Mouse (Mus musculus): Measurements from ENCODE around the gene Trappc10. TPM values are rescaled to one million over a fixed set of nuclear protein-coding genes. Genes with fewer than 3 reads are reported as not detected.
A peak's percentile ranks its signal among the peaks of the same experiment; 100 is the strongest.

Gene Trappc10
- 10.2 and 10.8 TPM in 2 replicates for polyA plus RNA-seq (2015; fragmentation: Nextera tagmentation; extraction: Ambion mirVana)

DNA sequence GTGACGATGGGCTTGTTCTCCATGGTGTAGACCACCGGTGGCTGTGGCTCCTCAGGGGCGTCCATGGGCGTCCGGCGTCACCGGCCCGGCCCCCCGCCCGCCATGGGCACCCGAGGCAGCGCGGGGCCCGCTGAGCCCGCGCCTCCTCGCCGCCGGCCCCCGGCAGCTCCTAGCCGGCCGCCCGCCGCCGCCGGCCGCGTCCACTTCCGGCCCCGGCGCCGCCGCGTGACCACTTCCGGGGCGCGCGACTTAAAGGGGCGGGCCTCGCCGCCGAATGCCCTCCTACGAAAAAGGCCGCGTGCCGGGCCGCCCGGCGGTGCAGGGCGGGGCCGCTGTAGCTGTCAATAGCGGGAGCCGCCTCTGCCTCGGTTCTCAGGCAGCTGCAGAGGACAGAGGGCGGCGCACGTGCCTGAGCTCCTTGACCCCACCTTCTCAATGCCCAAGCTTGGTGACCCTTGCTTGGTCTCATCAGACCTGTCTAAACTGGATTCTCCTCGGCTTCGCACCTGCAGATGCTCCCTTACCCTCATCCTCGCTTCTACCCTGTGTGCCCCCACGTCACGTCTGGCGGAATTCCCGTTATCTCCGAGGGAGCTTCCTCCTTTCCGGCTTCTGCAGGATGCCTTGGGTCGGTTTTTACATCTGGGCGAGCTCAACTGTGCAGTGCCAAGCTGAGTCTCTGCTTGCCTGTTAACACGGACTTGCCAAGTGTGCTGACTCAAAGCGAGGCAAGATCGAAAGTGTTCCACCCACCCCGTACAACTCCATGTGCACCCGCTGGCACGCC, at the start of gene Trappc10:
Gene Trappc10 (minus strand): TSS at position 204 of the 787 bp plus-strand sequence.
- Histone ChIP-seq H3K4me1 (replicated peaks) (peaks cover 18% of the 10 kb centered on the region), H3K27me3 (no peaks in the 10 kb centered on the region), H3K27ac (peak within 1 kb of the TSS; percentile 62), H3K9ac (peak within 1 kb of the TSS; percentile 79), H3K36me3 (no peaks in the 10 kb centered on the region), H3K4me2 (peak within 1 kb of the TSS; percentile 95), H3K9me3 (replicated peaks) (no peaks in the 10 kb centered on the region), H3K4me3 (peak within 1 kb of the TSS; percentile 75)
- peak; percentile 95 for ATAC-seq (replicated peaks; ENCODE audit: insufficient number of reproducible peaks, insufficient read depth, low FRiP score, low read depth)
- WGBS = under 1% methylated on average over 70 of the region's 74 CpGs

DNA sequence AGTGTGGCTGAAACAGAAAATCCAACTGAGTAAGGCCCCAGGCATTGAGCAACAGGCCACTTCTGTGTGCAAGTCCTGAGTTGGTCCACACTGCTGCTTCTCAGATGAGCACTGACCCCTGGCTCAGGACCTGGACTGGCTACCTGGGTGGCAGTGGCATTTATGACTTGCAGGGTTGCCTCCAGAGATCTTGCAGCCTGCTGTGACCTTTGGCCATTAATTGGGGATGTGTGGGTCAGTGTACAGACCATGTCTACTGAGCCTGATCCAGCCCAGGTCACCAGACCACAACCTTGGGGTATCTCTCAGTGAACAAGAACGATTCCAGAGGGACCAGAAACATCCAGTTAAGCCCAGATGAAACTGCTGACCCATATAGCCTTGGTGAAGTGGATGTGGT, 49.1 kb upstream of the Trappc10 start:
- ATAC-seq (replicated peaks; ENCODE audit: insufficient number of reproducible peaks, insufficient read depth, low FRiP score, low read depth) = no peak
- H3K9ac ChIP-seq = no peak overlapping the region
- H3K4me1 ChIP-seq (replicated peaks) = peaks cover 36% of the 10 kb centered on the region
- WGBS = 79% methylated on average over 1 of the region's 1 CpGs
- no peak overlapping the region for H3K4me2 ChIP-seq
- H3K4me3 ChIP-seq = no peak overlapping the region
- no peaks in the 10 kb centered on the region for H3K36me3 ChIP-seq
- H3K9me3 ChIP-seq (replicated peaks) = no peaks in the 10 kb centered on the region
- no peak overlapping the region for H3K27ac ChIP-seq
- H3K27me3 ChIP-seq = no peaks in the 10 kb centered on the region

DNA sequence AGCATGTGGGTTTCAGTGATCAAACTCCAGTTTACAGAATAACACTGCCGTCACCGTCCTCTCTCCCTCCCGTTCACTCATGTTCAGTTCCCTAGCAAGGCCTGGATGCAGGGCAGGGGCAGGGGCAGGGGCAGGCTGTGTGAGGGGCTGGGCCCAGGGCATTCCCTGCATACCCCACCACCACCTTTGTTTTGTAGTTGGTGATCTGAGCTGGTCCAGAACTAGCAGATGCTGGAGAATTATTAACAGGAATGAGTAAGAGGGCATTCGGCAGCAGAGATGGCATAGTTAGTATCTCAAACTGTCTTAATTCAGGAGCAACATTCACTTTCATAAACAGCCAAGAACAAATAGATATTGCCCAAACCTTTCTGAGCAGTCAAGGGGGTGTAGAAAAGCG, 47.9 kb upstream of the Trappc10 start:
- no peak for ATAC-seq (replicated peaks; ENCODE audit: insufficient number of reproducible peaks, insufficient read depth, low FRiP score, low read depth)
- Histone ChIP-seq H3K36me3 (peaks cover 4% of the 10 kb centered on the region; the same call in 1 of the 2 replicates), H3K4me3 (no peak overlapping the region), H3K9me3 (replicated peaks) (no peaks in the 10 kb centered on the region), H3K4me2 (no peak overlapping the region), H3K4me1 (replicated peaks) (peaks cover 24% of the 10 kb centered on the region), H3K27me3 (no peaks in the 10 kb centered on the region), H3K27ac (no peak overlapping the region), H3K9ac (no peak overlapping the region)
- 91% methylated on average over 5 of the region's 5 CpGs for WGBS

DNA sequence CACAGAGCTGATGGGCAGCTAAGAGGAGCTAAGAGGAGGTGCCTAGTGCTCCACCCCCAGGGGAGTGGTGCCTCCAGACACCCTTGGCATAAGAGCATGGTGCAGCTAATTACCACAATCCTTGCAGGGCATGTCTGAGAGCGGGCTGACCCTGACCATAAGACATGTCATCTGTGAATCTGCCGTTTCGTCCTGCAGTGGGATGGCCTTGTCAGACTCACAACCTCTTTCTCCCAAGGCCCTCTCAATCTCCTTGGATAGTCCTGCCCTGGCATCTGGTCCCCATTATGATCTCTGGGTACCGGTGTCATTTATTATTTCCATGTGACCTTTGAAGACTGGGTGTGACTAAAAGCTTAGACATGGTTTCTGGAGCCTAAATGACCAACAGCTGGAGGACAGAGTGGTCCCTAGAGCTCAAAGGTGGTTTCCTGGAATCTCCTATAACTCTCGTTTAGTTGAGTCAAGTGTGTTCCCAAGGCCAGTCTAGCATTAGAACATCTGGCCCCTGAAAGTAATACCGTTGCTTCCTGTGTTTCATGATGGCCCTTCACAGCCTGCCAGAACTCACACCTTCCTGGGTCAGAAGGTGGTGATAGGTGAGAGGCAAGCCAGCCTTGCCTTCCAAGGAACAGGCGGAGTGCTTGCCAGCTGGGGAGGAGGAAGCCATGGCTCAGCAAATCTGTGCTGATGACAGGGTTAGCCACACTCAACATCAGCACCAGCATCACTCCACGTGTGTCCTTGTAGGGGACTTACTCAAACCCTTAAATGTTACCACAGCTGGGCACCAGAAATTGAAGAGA, 46.5 kb upstream of the Trappc10 start:
- H3K4me3 ChIP-seq = no peak overlapping the region
- no peak overlapping the region for H3K27ac ChIP-seq
- WGBS = 68% methylated on average over 8 of the region's 8 CpGs
- no peak overlapping the region for H3K4me2 ChIP-seq
- no peak overlapping the region for H3K9ac ChIP-seq
- H3K4me1 ChIP-seq (replicated peaks) = peaks cover 11% of the 10 kb centered on the region
- H3K9me3 ChIP-seq (replicated peaks) = no peaks in the 10 kb centered on the region
- H3K27me3 ChIP-seq = no peaks in the 10 kb centered on the region
- peaks cover 18% of the 10 kb centered on the region; the same call in 1 of the 2 replicates for H3K36me3 ChIP-seq
- no peak for ATAC-seq (replicated peaks; ENCODE audit: insufficient number of reproducible peaks, insufficient read depth, low FRiP score, low read depth)

DNA sequence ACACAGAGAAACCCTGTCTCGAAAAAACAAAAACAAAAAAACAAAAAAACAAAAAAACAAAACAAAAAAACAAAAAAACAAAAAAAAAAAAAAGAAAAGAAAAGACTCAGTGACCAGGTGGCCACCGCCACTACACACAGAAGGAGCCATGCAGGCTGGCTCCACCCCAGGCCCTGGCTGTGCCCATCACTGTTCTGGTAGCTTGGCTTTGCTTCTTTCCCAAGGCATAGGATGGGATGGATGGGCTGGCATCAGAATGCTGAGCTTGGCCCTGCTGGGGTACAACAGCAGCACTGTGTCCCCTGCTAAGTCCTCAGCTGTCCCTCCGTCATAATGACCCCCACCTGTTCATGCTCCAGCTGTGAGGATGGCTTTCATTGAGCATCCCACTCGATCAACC, 44.5 kb upstream of the Trappc10 start:
- H3K36me3 ChIP-seq = peaks cover 23% of the 10 kb centered on the region; the same call in 1 of the 2 replicates
- no peak overlapping the region for H3K27ac ChIP-seq
- 81% methylated on average over 4 of the region's 4 CpGs for WGBS
- ATAC-seq (replicated peaks; ENCODE audit: insufficient number of reproducible peaks, insufficient read depth, low FRiP score, low read depth) = no peak
- H3K9me3 ChIP-seq (replicated peaks) = no peaks in the 10 kb centered on the region
- no peak overlapping the region for H3K4me3 ChIP-seq
- peaks cover 5% of the 10 kb centered on the region; the same call in 1 of the 2 replicates for H3K4me1 ChIP-seq (replicated peaks)
- no peaks in the 10 kb centered on the region for H3K27me3 ChIP-seq
- no peak overlapping the region for H3K4me2 ChIP-seq
- H3K9ac ChIP-seq = no peak overlapping the region

DNA sequence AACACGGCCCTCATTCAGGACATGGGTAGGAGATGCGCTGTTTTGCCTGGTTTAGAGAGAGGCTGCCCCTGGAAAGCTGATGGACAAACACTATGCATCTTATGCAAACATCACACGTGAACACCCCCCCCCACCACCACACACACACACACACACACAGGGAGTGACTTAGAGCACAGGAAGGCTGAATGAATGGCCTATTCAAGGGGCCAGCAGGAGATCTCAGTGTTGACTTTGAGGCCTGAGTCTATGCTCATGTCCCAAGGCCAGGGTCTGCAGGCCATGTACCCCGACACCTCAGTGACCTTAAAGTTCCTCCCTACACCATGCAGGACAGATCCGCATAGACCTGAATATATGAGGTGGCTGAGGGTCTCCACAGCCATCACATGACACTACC, 43.7 kb upstream of the Trappc10 start:
- Histone ChIP-seq H3K27ac (no peak overlapping the region), H3K4me1 (replicated peaks) (peaks cover 5% of the 10 kb centered on the region; the same call in 1 of the 2 replicates), H3K9ac (no peak overlapping the region), H3K4me3 (no peak overlapping the region), H3K36me3 (peaks cover 30% of the 10 kb centered on the region), H3K4me2 (no peak overlapping the region), H3K27me3 (no peaks in the 10 kb centered on the region), H3K9me3 (replicated peaks) (no peaks in the 10 kb centered on the region)
- ATAC-seq (replicated peaks; ENCODE audit: insufficient number of reproducible peaks, insufficient read depth, low FRiP score, low read depth) = no peak
- 89% methylated on average over 5 of the region's 5 CpGs for WGBS

DNA sequence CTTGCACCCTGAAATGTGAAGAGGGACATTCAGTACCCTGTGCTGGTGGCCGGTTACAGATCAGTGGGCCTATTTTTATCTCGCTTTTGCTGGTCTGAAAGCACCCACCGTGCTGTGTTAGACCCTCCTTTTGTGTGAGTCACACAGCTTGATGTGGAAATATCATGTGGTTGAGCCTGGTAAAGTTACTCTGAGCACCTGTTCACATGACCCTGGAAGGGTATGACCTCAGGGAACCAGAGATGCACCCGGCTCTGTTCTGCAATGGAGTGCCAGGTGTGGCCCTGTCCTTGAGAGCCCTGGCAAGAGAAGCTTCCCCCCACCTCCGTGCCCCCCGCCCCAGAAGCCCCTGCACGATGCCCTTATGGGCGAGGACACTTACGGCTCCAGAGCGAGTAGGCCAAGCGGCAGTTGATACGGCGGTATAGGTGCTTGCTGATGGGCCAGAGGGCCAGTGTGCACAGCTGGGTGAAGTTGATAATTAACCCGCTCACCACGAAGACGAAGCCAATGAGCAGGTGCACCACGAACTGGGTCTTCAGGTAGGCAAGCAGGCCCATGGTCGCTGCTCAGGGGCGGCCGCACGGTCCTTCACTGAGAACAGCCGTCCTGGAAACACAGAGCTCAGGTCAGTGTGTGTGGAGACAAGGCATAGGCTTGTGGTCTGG, 43.2 kb upstream of the Trappc10 start:
- WGBS = 87% methylated on average over 22 of the region's 22 CpGs
- Histone ChIP-seq H3K27ac (no peak overlapping the region), H3K4me1 (replicated peaks) (peaks cover 5% of the 10 kb centered on the region; the same call in 1 of the 2 replicates), H3K4me3 (no peak overlapping the region), H3K27me3 (no peaks in the 10 kb centered on the region), H3K9me3 (replicated peaks) (no peaks in the 10 kb centered on the region), H3K9ac (no peak overlapping the region), H3K36me3 (peaks cover 35% of the 10 kb centered on the region), H3K4me2 (no peak overlapping the region)
- no peak for ATAC-seq (replicated peaks; ENCODE audit: insufficient number of reproducible peaks, insufficient read depth, low FRiP score, low read depth)

DNA sequence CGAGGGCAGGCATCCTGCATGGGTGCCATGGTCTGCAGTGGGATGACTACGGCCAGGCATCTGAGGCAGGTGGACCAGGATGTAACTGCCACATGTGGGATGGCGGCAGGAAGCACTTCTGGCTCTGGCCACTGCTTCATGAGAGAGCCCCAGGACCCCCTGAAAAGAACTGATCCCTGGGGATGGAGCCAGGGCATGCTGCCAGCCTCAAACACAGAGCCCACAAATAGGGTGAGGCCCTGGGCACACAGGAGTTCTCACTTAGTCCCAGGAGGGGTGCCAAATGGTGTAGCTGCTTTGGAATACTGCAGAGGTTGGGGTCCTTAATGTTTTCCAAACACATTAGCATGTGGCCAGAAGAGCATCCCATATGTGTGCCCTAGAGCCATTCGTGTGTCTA, 41.5 kb upstream of the Trappc10 start:
- Histone ChIP-seq H3K9ac (no peak overlapping the region), H3K36me3 (peaks cover 48% of the 10 kb centered on the region), H3K4me3 (no peak overlapping the region), H3K27ac (no peak overlapping the region), H3K4me2 (no peak overlapping the region), H3K4me1 (replicated peaks) (peaks cover 3% of the 10 kb centered on the region; the same call in 1 of the 2 replicates), H3K27me3 (no peaks in the 10 kb centered on the region), H3K9me3 (replicated peaks) (no peaks in the 10 kb centered on the region)
- ATAC-seq (replicated peaks; ENCODE audit: insufficient number of reproducible peaks, insufficient read depth, low FRiP score, low read depth) = no peak
- WGBS = 85% methylated on average over 4 of the region's 4 CpGs

DNA sequence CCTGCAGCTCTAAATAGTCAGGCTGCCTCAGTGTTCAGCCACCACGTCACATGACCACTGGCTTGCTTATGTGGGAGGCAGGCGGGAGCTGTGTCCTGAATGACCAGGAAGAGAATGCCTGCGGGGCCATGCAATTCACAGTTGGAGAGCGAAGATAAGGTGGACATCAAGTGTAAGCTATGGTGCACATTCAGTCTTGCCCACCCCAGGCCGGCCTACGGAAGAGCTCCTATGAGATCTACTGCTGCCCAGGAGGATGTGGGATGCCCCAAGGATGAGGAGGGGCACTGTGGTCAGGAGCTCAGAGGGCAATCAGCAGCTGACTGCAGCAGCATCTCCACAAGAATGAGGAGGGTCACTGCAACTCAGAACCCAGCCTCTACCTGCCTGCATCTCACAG, 41.0 kb upstream of the Trappc10 start:
- no peak overlapping the region for H3K4me2 ChIP-seq
- no peaks in the 10 kb centered on the region for H3K27me3 ChIP-seq
- H3K9ac ChIP-seq = no peak overlapping the region
- no peak overlapping the region for H3K4me3 ChIP-seq
- H3K9me3 ChIP-seq (replicated peaks) = no peaks in the 10 kb centered on the region
- no peak overlapping the region for H3K27ac ChIP-seq
- H3K36me3 ChIP-seq = peaks cover 49% of the 10 kb centered on the region
- 67% methylated on average over 6 of the region's 6 CpGs for WGBS
- no peaks in the 10 kb centered on the region for H3K4me1 ChIP-seq (replicated peaks)
- ATAC-seq (replicated peaks; ENCODE audit: insufficient number of reproducible peaks, insufficient read depth, low FRiP score, low read depth) = no peak

DNA sequence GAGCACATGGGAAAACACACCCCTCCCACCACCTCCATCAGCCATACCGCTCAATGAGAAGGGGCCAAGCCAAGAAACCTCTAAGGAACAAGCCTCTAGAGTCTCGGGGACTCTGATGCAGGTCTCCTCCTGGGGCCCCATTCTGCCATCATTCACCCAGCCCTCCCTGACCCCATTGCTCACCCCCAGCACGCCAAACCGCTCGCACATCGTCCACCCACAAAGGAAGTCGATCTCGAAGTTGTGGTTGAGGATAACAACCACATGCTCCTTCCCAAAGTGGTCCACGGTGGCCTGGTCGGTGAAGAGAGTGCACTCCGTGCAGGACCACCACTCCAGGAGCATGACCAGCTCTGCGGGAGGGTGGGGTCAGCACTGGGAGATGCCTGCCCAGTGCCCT, 40.4 kb upstream of the Trappc10 start:
- ATAC-seq (replicated peaks; ENCODE audit: insufficient number of reproducible peaks, insufficient read depth, low FRiP score, low read depth) = no peak
- no peak overlapping the region for H3K27ac ChIP-seq
- no peak overlapping the region for H3K4me2 ChIP-seq
- H3K27me3 ChIP-seq = no peaks in the 10 kb centered on the region
- no peak overlapping the region for H3K4me3 ChIP-seq
- WGBS = 83% methylated on average over 12 of the region's 12 CpGs
- no peaks in the 10 kb centered on the region for H3K4me1 ChIP-seq (replicated peaks)
- H3K36me3 ChIP-seq = peaks cover 54% of the 10 kb centered on the region
- H3K9ac ChIP-seq = no peak overlapping the region
- no peaks in the 10 kb centered on the region for H3K9me3 ChIP-seq (replicated peaks)

DNA sequence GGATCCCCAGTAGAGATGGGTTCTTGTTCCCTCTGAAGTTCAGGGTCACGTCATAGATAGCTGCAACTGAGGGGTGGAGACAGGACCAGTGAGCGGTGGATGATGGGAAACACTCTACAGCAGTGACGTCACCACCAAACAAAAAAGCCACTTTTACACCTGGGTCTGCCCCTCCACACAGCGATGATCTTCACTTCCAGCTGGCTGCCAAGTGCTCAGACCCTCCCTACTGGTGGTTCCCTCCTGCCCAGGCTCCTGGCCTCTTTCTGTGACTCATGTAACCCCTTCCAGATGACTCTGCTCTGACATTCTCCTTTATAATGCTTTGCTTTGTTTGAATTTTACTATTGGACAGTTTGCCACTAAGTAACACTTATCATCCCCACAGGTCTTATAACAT, 38.0 kb upstream of the Trappc10 start:
- no peak overlapping the region for H3K9ac ChIP-seq

More for the DNA sequence above, 38.0 kb upstream of the Trappc10 start:
- no peak overlapping the region for H3K27ac ChIP-seq
- H3K36me3 ChIP-seq = peaks cover 60% of the 10 kb centered on the region
- H3K4me3 ChIP-seq = no peak overlapping the region
- H3K9me3 ChIP-seq (replicated peaks) = no peaks in the 10 kb centered on the region
- no peaks in the 10 kb centered on the region for H3K4me1 ChIP-seq (replicated peaks)
- WGBS = 89% methylated on average over 4 of the region's 4 CpGs
- H3K27me3 ChIP-seq = no peaks in the 10 kb centered on the region
- ATAC-seq (replicated peaks; ENCODE audit: insufficient number of reproducible peaks, insufficient read depth, low FRiP score, low read depth) = no peak
- H3K4me2 ChIP-seq = no peak overlapping the region
